Mouse (Mus musculus): Measurements from ENCODE around the gene Grn.
A peak's percentile ranks its signal among the peaks of the same experiment; 100 is the strongest.
"Not testable (repeated sequence)": the region's sequence is repeated elsewhere in the genome, so short reads cannot be mapped to it uniquely, and the experiment has no call there.

The Grn gene

GRCm38 (mm10) chr11:102401898-102402500, 28.1 kb upstream of the Grn start:
- DNase-seq: no peak

GRCm38 (mm10) chr11:102403657-102404056, 26.5 kb upstream of the Grn start:
- no peak for DNase-seq

- DNase-seq: no peak
Observed at GRCm38 (mm10) chr11:102404161-102405010, 25.7 kb upstream of the Grn start.

- no peak for DNase-seq
Observed at GRCm38 (mm10) chr11:102405544-102406285, 24.4 kb upstream of the Grn start.

- no peak for DNase-seq
Observed at GRCm38 (mm10) chr11:102406401-102406800, 23.7 kb upstream of the Grn start.

- DNase-seq: peak; percentile 96 to 97
Observed at GRCm38 (mm10) chr11:102406900-102407833, 22.9 kb upstream of the Grn start.

GRCm38 (mm10) chr11:102407834-102408215, 22.3 kb upstream of the Grn start, which contains the start of gene Slc25a39:
Gene Slc25a39, minus strand, starts transcription at chr11:102407946.
- no peak for DNase-seq

GRCm38 (mm10) chr11:102408344-102408876, 21.7 kb upstream of the Grn start:
- peak; percentile 97 to 98 for DNase-seq

GRCm38 (mm10) chr11:102408888-102409794, 21.0 kb upstream of the Grn start:
- no peak for DNase-seq

- no peak for DNase-seq
Observed at GRCm38 (mm10) chr11:102409795-102410330, 20.3 kb upstream of the Grn start.

- DNase-seq: not testable (repeated sequence)
Observed at GRCm38 (mm10) chr11:102410345-102410744, 19.8 kb upstream of the Grn start.

GRCm38 (mm10) chr11:102411061-102411460, 19.1 kb upstream of the Grn start:
- no peak for DNase-seq

- DNase-seq: peak; percentile 97
Observed at GRCm38 (mm10) chr11:102411704-102412103, 18.4 kb upstream of the Grn start.

- no peak for DNase-seq
Observed at GRCm38 (mm10) chr11:102413059-102413458, 17.1 kb upstream of the Grn start.

- no peak for DNase-seq
Observed at GRCm38 (mm10) chr11:102415034-102415802, 14.9 kb upstream of the Grn start.

- no peak for DNase-seq
Observed at GRCm38 (mm10) chr11:102417160-102417559, 13.0 kb upstream of the Grn start.

GRCm38 (mm10) chr11:102418887-102419286, 11.2 kb upstream of the Grn start:
- no peak for DNase-seq

GRCm38 (mm10) chr11:102421559-102421958, 8.6 kb upstream of the Grn start:
- no peak for DNase-seq

GRCm38 (mm10) chr11:102424666-102425065, 5.4 kb upstream of the Grn start:
- DNase-seq: no peak

Measured in kidney, postnatal 4 days (tissue).